Mouse (Mus musculus) midbrain, postnatal 0 days (tissue): ENCODE measurements at regions not wholly inside any gene's neighbourhood (a gene's known extent, or its start where the extent isn't known, plus 50 kb on each side); places are given as distances from the start of the nearest gene placed in this dataset.

ENCODE experiments used
- ATAC-seq: fragments of 200-750 bp; cut with Nextera tagmentation; 2 replicates; pipeline ENCODE4 v1.8.0; 2017; ENCODE audit warnings: moderate number of reproducible peaks, mild to moderate bottlenecking, moderate TSS enrichment, moderate library complexity; ENCODE audit not compliant: low FRiP score
- DNase-seq: peaks from one replicate; pipeline ENCODE4 v3.0.0-alpha.2; 2015; ENCODE audit warnings: low spot score
- H3K27ac ChIP-seq: fragments of 300-500 bp; sonication (generic); 2 replicates; pipeline ENCODE4 v1.5.1; 2014; ENCODE audit warnings: low read depth, mild to moderate bottlenecking, low read length, mixed read lengths
- H3K27me3 ChIP-seq: fragments of 300-500 bp; sonication (generic); 2 replicates; pipeline ENCODE4 v1.6.1; 2014; ENCODE audit warnings: low read length, control low read depth, mixed read lengths; ENCODE audit not compliant: insufficient read depth
- H3K36me3 ChIP-seq: fragments of 300-500 bp; sonication (generic); 2 replicates; pipeline ENCODE4 v1.6.1; 2014; ENCODE audit warnings: low read length, control low read depth, mixed read lengths; ENCODE audit not compliant: insufficient read depth
- H3K4me1 ChIP-seq: fragments of 300-500 bp; sonication (generic); 2 replicates; pipeline ENCODE4 v1.6.1; 2014; ENCODE audit warnings: mild to moderate bottlenecking, control low read depth, antibody characterized with exemption, low read length, mixed read lengths; ENCODE audit not compliant: insufficient read depth
- H3K4me2 ChIP-seq: fragments of 300-500 bp; sonication (generic); 2 replicates; pipeline ENCODE4 v1.6.1; 2014; ENCODE audit warnings: low read depth, mild to moderate bottlenecking, low read length, mixed read lengths; ENCODE audit not compliant: poor library complexity, severe bottlenecking
- H3K4me3 ChIP-seq: fragments of 300-500 bp; sonication (generic); 2 replicates; pipeline ENCODE4 v1.5.1; 2014; ENCODE audit warnings: low read depth, mild to moderate bottlenecking, low read length, moderate library complexity
- H3K9ac ChIP-seq: fragments of 300-500 bp; sonication (generic); replicated peaks from 2 replicates; pipeline ENCODE4 v1.6.1; 2014; ENCODE audit warnings: mild to moderate bottlenecking, low read length, moderate library complexity, mixed read lengths; ENCODE audit not compliant: poor library complexity, severe bottlenecking
- H3K9me3 ChIP-seq: fragments of 300-500 bp; sonication (generic); 2 replicates; pipeline ENCODE4 v1.6.1; 2016; ENCODE audit warnings: low read length, control low read depth
- CTCF ChIP-seq: IDR thresholded peaks from 2 replicates; pipeline ENCODE4 v1.5.1; 2016; ENCODE audit warnings: antibody characterized with exemption, mild to moderate bottlenecking
- WGBS: fragments of 180-500 bp; shearing (Covaris S2); extraction: QIAGEN DNeasy Blood & Tissue Kit; methylation state at CpG from one replicate; pipeline ENCODE4 v1.1.7; 2014; 5-methylcytosine and 5-hydroxymethylcytosine counted together

DNA sequence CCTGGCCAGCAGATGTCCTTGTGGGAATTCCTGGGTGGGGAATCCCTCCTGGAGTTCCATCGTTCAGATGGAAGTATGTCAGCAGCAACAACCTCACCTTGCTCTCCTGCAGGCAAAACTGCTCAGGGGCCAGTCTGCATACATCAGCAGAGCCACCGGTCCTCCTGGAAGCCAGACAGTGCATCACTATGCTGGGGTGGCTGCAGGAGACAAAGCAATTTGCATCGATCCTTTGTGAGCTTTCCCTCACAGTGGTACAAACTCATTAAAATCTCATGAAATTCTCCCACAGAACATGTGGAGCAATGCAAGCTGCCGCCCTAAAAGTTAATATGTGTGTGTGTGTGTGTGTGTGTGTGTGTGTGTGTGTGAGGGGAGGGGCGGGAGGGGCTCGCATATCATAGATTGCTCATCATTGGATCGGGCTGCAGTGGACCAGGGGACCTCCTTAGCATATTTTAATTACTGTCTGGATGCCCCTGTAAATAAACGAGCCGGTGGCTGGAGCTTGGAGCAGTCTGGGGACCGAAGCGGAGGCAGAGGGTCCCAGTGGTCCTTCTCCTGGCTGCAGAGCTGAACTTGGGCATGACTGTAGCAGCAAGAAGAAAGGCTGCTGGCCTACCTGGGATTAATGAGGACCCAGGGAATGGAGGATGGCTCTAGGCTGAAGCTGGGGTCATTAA is 597.8 kb downstream of the Vrk1 start:
- no peak overlapping the region for H3K27ac ChIP-seq
- H3K9ac ChIP-seq = no peak overlapping the region
- TF ChIP-seq CTCF = no peak
- 42% methylated on average over 11 of the region's 11 CpGs for WGBS
- DNase-seq (no peak), ATAC-seq (no peak)
- H3K9me3 ChIP-seq = no peaks in the 10 kb centered on the region
- H3K36me3 ChIP-seq = no peaks in the 10 kb centered on the region
- no peak overlapping the region for H3K4me2 ChIP-seq
- H3K4me3 ChIP-seq = no peak overlapping the region
- no peaks in the 10 kb centered on the region for H3K27me3 ChIP-seq
- no peaks in the 10 kb centered on the region for H3K4me1 ChIP-seq

GRCm38 (mm10) chr12:106618684-106619083 is 608.7 kb downstream of the Vrk1 start:
- Histone ChIP-seq H3K4me1 (no peaks in the 10 kb centered on the region), H3K36me3 (no peaks in the 10 kb centered on the region), H3K27me3 (no peaks in the 10 kb centered on the region), H3K9me3 (no peaks in the 10 kb centered on the region), H3K9ac (no peak overlapping the region), H3K4me2 (no peak overlapping the region), H3K4me3 (no peak overlapping the region), H3K27ac (no peak overlapping the region)
- TF ChIP-seq CTCF = no peak
- ATAC-seq (no peak), DNase-seq (no peak)
- whole genome bisulfite sequencing = 92% methylated on average over 6 of the region's 6 CpGs

DNA sequence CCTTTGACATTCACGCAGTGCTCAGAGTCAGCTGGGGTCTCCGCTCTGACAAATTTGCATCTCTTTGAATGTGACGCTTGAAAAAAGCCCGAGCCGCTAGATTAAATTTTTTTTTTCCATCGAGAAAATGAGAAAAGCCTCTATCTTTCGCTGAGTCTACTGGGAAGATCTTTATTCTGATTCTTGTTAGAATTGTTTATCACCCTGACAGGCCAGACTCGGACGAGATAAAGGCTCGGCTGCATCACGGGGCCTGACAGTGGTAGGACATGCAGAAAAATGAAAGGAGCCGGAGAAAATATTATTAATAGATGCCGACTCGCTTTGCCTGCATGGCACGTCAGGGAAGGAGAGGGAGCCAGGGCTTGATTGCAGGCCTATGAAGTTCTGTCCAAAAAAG is 616.8 kb downstream of the Vrk1 start:
- ATAC-seq (no peak), DNase-seq (peak; percentile 12)
- H3K36me3 ChIP-seq = no peaks in the 10 kb centered on the region
- H3K27me3 ChIP-seq = no peaks in the 10 kb centered on the region
- no peak overlapping the region for H3K4me3 ChIP-seq
- H3K9me3 ChIP-seq = no peaks in the 10 kb centered on the region
- no peaks in the 10 kb centered on the region for H3K4me1 ChIP-seq
- H3K27ac ChIP-seq = no peak overlapping the region
- TF ChIP-seq CTCF = no peak
- no peak overlapping the region for H3K9ac ChIP-seq
- peak overlapping the region; percentile 18; the same call in 1 of the 2 replicates for H3K4me2 ChIP-seq
- WGBS = 17% methylated on average over 15 of the region's 15 CpGs

- TF ChIP-seq CTCF = no peak
- no peaks in the 10 kb centered on the region for H3K36me3 ChIP-seq
- no peak for ATAC-seq
- DNase-seq = no peak
- no peaks in the 10 kb centered on the region for H3K9me3 ChIP-seq
- no peak overlapping the region for H3K27ac ChIP-seq
- H3K4me2 ChIP-seq = no peak overlapping the region
- H3K9ac ChIP-seq = no peak overlapping the region
- no peaks in the 10 kb centered on the region for H3K4me1 ChIP-seq
- H3K27me3 ChIP-seq = no peaks in the 10 kb centered on the region
- 85% methylated on average over 7 of the region's 7 CpGs for WGBS
- H3K4me3 ChIP-seq = no peak overlapping the region
Measured at GRCm38 (mm10) chr12:106632566-106632965, 622.5 kb downstream of the Vrk1 start.

- DNase-seq (peak; percentile 41), ATAC-seq (no peak)
- Histone ChIP-seq H3K27me3 (no peaks in the 10 kb centered on the region), H3K4me3 (no peak overlapping the region), H3K36me3 (no peaks in the 10 kb centered on the region), H3K27ac (no peak overlapping the region), H3K9me3 (no peaks in the 10 kb centered on the region), H3K4me2 (no peak overlapping the region), H3K4me1 (no peaks in the 10 kb centered on the region), H3K9ac (no peak overlapping the region)
- TF ChIP-seq CTCF = no peak
- WGBS = 17% methylated on average over 8 of the region's 8 CpGs
Measured at GRCm38 (mm10) chr12:106633096-106633495, 623.1 kb downstream of the Vrk1 start.

DNA sequence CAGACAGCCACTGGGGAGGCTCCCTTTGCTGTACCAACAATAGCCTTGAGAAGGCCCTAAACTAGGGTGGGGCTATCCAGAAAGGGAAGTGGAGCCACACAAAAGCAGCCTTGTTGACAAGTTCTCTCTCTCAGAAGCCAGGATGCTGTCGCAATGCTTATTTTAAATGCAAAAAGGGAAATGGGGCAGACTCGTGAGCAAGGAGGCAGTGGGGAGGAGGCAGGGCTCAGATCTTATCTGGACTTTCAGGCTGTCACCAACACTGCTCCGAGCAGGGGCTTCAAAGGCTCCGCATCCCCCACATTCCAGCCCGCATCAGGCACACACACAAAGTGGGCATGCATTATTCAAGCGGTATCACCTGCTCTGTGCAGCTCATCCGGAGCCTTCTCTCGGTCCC is 648.3 kb downstream of the Vrk1 start:
- Histone ChIP-seq H3K4me2 (no peak overlapping the region), H3K9ac (no peak overlapping the region), H3K9me3 (no peaks in the 10 kb centered on the region), H3K4me1 (peaks cover 5% of the 10 kb centered on the region; the same call in 1 of the 2 replicates), H3K27me3 (no peaks in the 10 kb centered on the region), H3K36me3 (no peaks in the 10 kb centered on the region), H3K4me3 (no peak overlapping the region), H3K27ac (no peak overlapping the region)
- DNase-seq (no peak), ATAC-seq (no peak)
- WGBS = 15% methylated on average over 8 of the region's 8 CpGs
- TF ChIP-seq CTCF = no peak
